Mouse (Mus musculus) kidney, embryonic 14.5 days (tissue): Measurements from ENCODE around the gene Crebl2. TPM values are rescaled to one million over a fixed set of nuclear protein-coding genes. Genes with fewer than 3 reads are reported as not detected.
A peak's percentile ranks its signal among the peaks of the same experiment; 100 is the strongest.

Source experiments
- ATAC-seq: fragments of 200-750 bp; cut with Nextera tagmentation; 2 replicates; pipeline ENCODE4 v1.8.0; 2017; ENCODE audit warnings: moderate number of reproducible peaks, mild to moderate bottlenecking, moderate TSS enrichment, moderate library complexity; ENCODE audit not compliant: low FRiP score, low TSS enrichment
- H3K27ac ChIP-seq: fragments of 300-500 bp; sonication (generic); 2 replicates; pipeline ENCODE4 v1.5.1; 2014; ENCODE audit warnings: low read depth, mild to moderate bottlenecking, low read length, moderate library complexity, mixed read lengths
- H3K27me3 ChIP-seq: fragments of 300-500 bp; sonication (generic); 2 replicates; pipeline ENCODE4 v1.6.1; 2014; ENCODE audit warnings: mild to moderate bottlenecking, low read length; ENCODE audit not compliant: control insufficient read depth, insufficient read depth
- H3K36me3 ChIP-seq: fragments of 300-500 bp; sonication (generic); 2 replicates; pipeline ENCODE4 v1.6.1; 2014; ENCODE audit warnings: low read length, mixed read lengths; ENCODE audit not compliant: control insufficient read depth, insufficient read depth
- H3K4me1 ChIP-seq: fragments of 300-500 bp; sonication (generic); 2 replicates; pipeline ENCODE4 v1.6.1; 2014; ENCODE audit warnings: low read length, mixed read lengths; ENCODE audit not compliant: control insufficient read depth, insufficient read depth
- H3K4me2 ChIP-seq: fragments of 300-500 bp; sonication (generic); replicated peaks from 2 replicates; pipeline ENCODE4 v1.6.1; 2014; ENCODE audit warnings: low read depth, mild to moderate bottlenecking, low read length
- H3K4me3 ChIP-seq: fragments of 300-500 bp; sonication (generic); 2 replicates; pipeline ENCODE4 v1.5.1; 2014; ENCODE audit warnings: mild to moderate bottlenecking, low read length
- H3K9ac ChIP-seq: fragments of 300-500 bp; sonication (generic); 2 replicates; pipeline ENCODE4 v1.6.1; 2014; ENCODE audit warnings: low read depth, mild to moderate bottlenecking, low read length, moderate library complexity
- H3K9me3 ChIP-seq: fragments of 300-500 bp; sonication (generic); 2 replicates; pipeline ENCODE4 v1.6.1; 2016; ENCODE audit warnings: low read length; ENCODE audit not compliant: control insufficient read depth
- WGBS: fragments of 180-500 bp; shearing (Covaris S2); extraction: QIAGEN DNeasy Blood & Tissue Kit; methylation state at CpG from one replicate; pipeline ENCODE4 v1.1.7; 2014; 5-methylcytosine and 5-hydroxymethylcytosine counted together
- polyA plus RNA-seq: library from polyadenylated mRNA; unstranded; fragments of >200 nt; fragmentation: Nextera tagmentation; extraction: Ambion mirVana; gene quantifications from 2 replicates; pipeline ENCODE4 v1.2.1, GENCODE M21; 2014

Gene Crebl2
- polyA plus RNA-seq, 1 experiment from 2014 or later, result 1.7 TPM

GRCm38 (mm10) chr6:134813066-134813465 lies 16.9 kb upstream of the Crebl2 start:
- no peaks in the 10 kb centered on the region for H3K9me3 ChIP-seq
- no peaks in the 10 kb centered on the region for H3K4me1 ChIP-seq
- ATAC-seq, result no peak
- H3K27ac ChIP-seq, result no peak overlapping the region
- H3K27me3 ChIP-seq, result no peaks in the 10 kb centered on the region
- no peak overlapping the region for H3K4me3 ChIP-seq
- H3K4me2 ChIP-seq, result no peak overlapping the region
- H3K9ac ChIP-seq, result no peak overlapping the region
- H3K36me3 ChIP-seq, result no peaks in the 10 kb centered on the region
- 64% methylated on average over 1 of the region's 1 CpGs for WGBS

- Histone ChIP-seq H3K4me3 (no peak overlapping the region), H3K4me2 (no peak overlapping the region), H3K9me3 (no peaks in the 10 kb centered on the region), H3K27ac (no peak overlapping the region), H3K27me3 (no peaks in the 10 kb centered on the region), H3K4me1 (no peaks in the 10 kb centered on the region), H3K9ac (no peak overlapping the region), H3K36me3 (no peaks in the 10 kb centered on the region)
- ATAC-seq, result no peak
- WGBS, result 40% methylated on average over 12 of the region's 12 CpGs
Observed at GRCm38 (mm10) chr6:134817051-134817928, 12.7 kb upstream of the Crebl2 start.

- H3K4me1 ChIP-seq, result no peaks in the 10 kb centered on the region
- H3K9me3 ChIP-seq, result no peaks in the 10 kb centered on the region
- H3K36me3 ChIP-seq, result no peaks in the 10 kb centered on the region
- no peak overlapping the region for H3K4me3 ChIP-seq
- no peak overlapping the region for H3K27ac ChIP-seq
- no peak for ATAC-seq
- no peaks in the 10 kb centered on the region for H3K27me3 ChIP-seq
- H3K9ac ChIP-seq, result no peak overlapping the region
- no peak overlapping the region for H3K4me2 ChIP-seq
- 54% methylated on average over 5 of the region's 5 CpGs for WGBS
Observed at GRCm38 (mm10) chr6:134819741-134820140, 10.2 kb upstream of the Crebl2 start.

GRCm38 (mm10) chr6:134820411-134820810 lies 9.5 kb upstream of the Crebl2 start:
- Histone ChIP-seq H3K27me3 (no peaks in the 10 kb centered on the region), H3K9me3 (no peaks in the 10 kb centered on the region), H3K4me2 (no peak overlapping the region), H3K4me3 (no peak overlapping the region), H3K27ac (no peak overlapping the region), H3K36me3 (no peaks in the 10 kb centered on the region), H3K4me1 (no peaks in the 10 kb centered on the region), H3K9ac (no peak overlapping the region)
- WGBS, result 63% methylated on average over 6 of the region's 6 CpGs
- no peak for ATAC-seq

- Histone ChIP-seq H3K36me3 (no peaks in the 10 kb centered on the region), H3K9ac (no peak overlapping the region), H3K27me3 (no peaks in the 10 kb centered on the region), H3K4me1 (no peaks in the 10 kb centered on the region), H3K4me2 (no peak overlapping the region), H3K27ac (no peak overlapping the region), H3K9me3 (no peaks in the 10 kb centered on the region), H3K4me3 (no peak overlapping the region)
- no peak for ATAC-seq
- WGBS, result 69% methylated on average over 10 of the region's 10 CpGs
Observed at GRCm38 (mm10) chr6:134822844-134823243, 7.1 kb upstream of the Crebl2 start.

- Histone ChIP-seq H3K36me3 (no peaks in the 10 kb centered on the region), H3K27me3 (no peaks in the 10 kb centered on the region), H3K27ac (no peak overlapping the region), H3K4me3 (peak overlapping the region; percentile 55), H3K4me1 (peaks cover 5% of the 10 kb centered on the region), H3K9me3 (no peaks in the 10 kb centered on the region), H3K9ac (peak overlapping the region; percentile 47; the same call in 1 of the 2 replicates), H3K4me2 (peak overlapping the region; percentile 77)
- ATAC-seq, result no peak
- WGBS, result 2% methylated on average over 10 of the region's 10 CpGs
Observed at GRCm38 (mm10) chr6:134830776-134831175, 822 bp downstream of the Crebl2 start.

GRCm38 (mm10) chr6:134834585-134835251 lies 4.8 kb downstream of the Crebl2 start:
- 80% methylated on average over 9 of the region's 9 CpGs for WGBS
- H3K27ac ChIP-seq, result no peak overlapping the region
- no peak overlapping the region for H3K4me2 ChIP-seq
- H3K4me3 ChIP-seq, result no peak overlapping the region
- H3K27me3 ChIP-seq, result no peaks in the 10 kb centered on the region
- no peaks in the 10 kb centered on the region for H3K9me3 ChIP-seq
- H3K4me1 ChIP-seq, result no peaks in the 10 kb centered on the region
- H3K9ac ChIP-seq, result no peak overlapping the region
- ATAC-seq, result no peak
- no peaks in the 10 kb centered on the region for H3K36me3 ChIP-seq

- H3K27me3 ChIP-seq, result no peaks in the 10 kb centered on the region
- ATAC-seq, result no peak
- H3K4me3 ChIP-seq, result no peak overlapping the region
- no peak overlapping the region for H3K4me2 ChIP-seq
- no peak overlapping the region for H3K27ac ChIP-seq
- whole genome bisulfite sequencing, result 92% methylated on average over 4 of the region's 4 CpGs
- H3K4me1 ChIP-seq, result no peaks in the 10 kb centered on the region
- H3K9me3 ChIP-seq, result no peaks in the 10 kb centered on the region
- no peaks in the 10 kb centered on the region for H3K36me3 ChIP-seq
- H3K9ac ChIP-seq, result no peak overlapping the region
Observed at GRCm38 (mm10) chr6:134838111-134838510, 8.2 kb downstream of the Crebl2 start.

GRCm38 (mm10) chr6:134840346-134840745 lies 10.4 kb downstream of the Crebl2 start:
- WGBS, result 71% methylated on average over 2 of the region's 2 CpGs
- ATAC-seq, result no peak
- no peak overlapping the region for H3K4me2 ChIP-seq
- no peaks in the 10 kb centered on the region for H3K36me3 ChIP-seq
- no peak overlapping the region for H3K27ac ChIP-seq
- H3K9me3 ChIP-seq, result no peaks in the 10 kb centered on the region
- H3K4me1 ChIP-seq, result no peaks in the 10 kb centered on the region
- no peak overlapping the region for H3K9ac ChIP-seq
- no peaks in the 10 kb centered on the region for H3K27me3 ChIP-seq
- no peak overlapping the region for H3K4me3 ChIP-seq
